Mouse (Mus musculus) monocyte, adult 2 months (primary cell): ENCODE measurements around the gene Ttyh2.

ENCODE experiments used
- DNase-seq, 2 experiments: peaks; one replicate each; pipeline ENCODE4 v3.0.0; 2022; ENCODE audit warnings: low spot score in 2 of 2, low read depth in 1 of 2

The Ttyh2 gene

DNA sequence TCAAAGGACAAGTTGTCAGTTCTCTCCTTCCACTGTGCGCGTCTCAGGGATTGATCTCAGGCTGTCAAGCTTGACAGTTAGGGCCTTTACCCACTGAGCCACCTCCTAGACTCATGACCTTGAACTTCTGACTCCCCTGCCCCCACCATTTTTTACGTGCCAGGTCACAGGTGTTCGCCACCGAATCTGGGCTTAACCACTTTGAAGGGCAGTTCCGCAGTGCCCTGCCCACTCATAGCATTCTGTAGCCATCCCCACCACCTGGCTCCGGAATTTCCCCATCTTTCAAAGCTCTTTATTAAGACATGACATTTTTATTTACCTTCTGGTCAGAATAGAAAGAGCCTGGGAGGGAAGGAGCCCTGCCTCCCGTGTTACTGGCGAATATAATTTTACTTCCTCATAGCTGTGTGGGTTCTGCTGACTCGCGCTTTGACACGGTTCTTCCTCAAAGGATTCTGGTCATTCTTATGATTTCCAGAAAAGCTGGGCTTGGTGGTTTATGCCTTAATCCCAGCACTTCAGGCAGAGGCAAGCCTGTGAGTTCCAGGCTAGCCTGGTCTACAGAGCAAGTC, 72.4 kb downstream of the Ttyh2 start:
- no peak for DNase-seq

DNA sequence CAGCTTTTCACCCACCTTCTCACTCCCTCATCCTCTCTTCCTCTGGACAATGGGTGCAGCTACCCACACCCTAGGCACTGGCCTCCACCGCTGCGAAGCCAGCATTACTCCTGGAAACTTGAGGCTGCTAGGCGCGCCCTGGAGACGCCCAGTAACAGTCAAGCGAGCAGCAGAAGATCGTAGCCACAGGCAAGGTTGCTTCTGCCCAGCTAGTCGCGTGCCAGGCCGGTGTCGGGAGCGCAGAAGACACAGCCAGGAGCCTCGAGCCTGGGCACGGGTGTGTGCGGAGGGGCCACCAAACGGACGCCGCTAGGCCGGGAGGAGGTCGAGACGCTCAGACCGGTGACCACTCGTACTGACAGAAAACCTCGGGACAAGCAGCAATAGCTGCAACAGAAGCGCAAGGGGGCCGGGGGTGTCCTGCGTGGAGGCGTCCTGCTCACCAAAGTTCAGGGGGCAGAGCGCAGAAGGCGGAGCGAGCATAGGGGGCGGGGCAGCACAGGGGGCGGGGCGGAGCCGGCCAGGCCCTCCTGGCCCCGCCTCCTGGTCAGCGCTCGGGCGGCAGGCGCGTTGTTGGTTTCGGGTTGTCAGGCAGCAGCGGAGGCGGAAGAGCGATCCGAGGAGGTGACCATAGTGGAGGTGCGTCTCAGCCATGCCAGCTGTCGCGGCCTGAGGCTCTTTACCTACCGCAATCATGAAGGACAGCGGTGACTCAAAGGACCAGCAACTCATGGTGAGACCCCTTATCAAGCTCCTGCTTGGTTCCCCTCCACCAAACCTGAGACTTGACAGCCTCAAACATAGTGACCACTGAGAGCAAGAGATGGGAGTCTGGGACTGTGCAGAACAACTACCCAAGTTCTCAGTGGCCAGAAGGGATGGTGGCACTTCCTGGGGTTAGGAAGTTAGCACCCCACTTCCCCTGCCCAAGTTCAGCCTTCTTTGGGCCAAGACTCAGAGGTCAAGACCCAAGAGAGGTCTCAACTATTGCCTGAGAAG, 89.9 kb downstream of the Ttyh2 start, which contains the start of gene Kif19a:
Gene Kif19a, plus strand, starts transcription at position 569 of the 999 bp plus-strand sequence.
- DNase-seq, result peak in 1 of 2 experiments; percentile 23

DNA sequence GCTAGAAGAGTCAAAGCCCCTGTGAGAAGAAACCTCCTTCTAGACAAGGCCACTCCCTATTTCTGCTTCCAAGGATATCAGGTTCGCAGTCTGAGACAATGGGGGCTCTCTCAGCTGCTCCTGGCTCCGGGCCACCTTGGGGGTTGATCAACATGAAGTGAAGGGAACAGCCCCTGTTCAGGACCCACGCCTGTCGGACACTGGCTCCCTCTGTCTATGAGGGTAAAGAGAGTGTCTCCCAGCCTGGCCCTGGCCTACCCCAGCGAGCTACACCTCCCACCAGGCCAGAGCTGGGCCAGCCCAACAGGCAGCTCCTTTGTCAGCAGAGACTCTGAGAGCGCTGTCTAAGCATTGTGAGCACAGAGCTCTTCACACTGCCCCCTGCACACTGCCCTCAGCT, 94.7 kb downstream of the Ttyh2 start:
- DNase-seq, result no peak
